ENCODE assay signal across 8 mouse cellular contexts in the genomic region with DNA sequence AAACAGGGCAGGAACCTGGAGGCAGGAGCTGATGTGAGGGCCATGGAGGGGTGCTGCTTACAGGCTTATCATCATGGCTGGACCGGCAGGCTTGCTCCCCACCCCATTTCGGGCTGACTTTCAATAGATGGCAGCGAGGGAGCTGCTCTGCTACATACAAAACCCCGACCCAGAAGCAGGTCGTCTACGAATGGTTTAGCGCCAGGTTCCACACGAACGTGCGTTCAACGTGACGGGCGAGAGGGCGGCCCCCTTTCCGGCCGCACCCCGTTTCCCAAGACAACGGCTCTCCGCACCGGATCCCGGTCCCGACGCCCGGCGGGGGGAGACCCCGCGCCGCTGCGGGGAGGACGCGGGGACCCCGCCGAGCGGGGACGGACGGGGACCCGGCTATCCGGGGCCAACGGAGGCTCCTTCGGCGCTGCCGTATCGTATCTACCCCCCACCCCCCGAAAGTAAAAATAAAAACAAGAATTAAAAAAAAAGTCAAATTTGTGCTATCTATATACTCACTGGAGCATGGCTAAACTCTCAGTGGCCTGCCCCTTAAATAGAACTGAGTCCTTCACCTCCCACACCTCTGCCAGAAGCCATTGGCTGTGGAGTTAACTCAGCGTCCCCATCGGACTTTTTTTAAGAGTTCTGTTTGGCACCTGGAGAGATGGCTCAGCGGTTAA. TPM values are rescaled to one million over a fixed set of nuclear protein-coding genes. Genes with fewer than 3 reads are reported as not detected.
DNase-seq lines count a peak whose midpoint lies in the region; ATAC-seq and TF ChIP-seq lines count a peak whose summit lies in the region.

No protein-coding gene starts in this region.

- in situ Hi-C loops in ES-E14 (cut with MboI; ENCODE audit: low sequenced_read_pairs in 2 of 2, unreplicated experiment in 2 of 2) = no loop called here

- H3K27ac ChIP-seq in heart, embryonic 14.5 days (replicated peaks in 1 of 2; ENCODE audit: control insufficient read depth in 1 of 2, insufficient read depth in 1 of 2, low read depth in 2 of 2, low read length in 2 of 2) = no peak overlapping the region
- H3K27ac ChIP-seq in ES-E14 (ENCODE audit: insufficient read depth, low read depth, low read length, poor library complexity, severe bottlenecking) = no peak overlapping the region
- H3K27ac ChIP-seq in forebrain, embryonic 13.5 days = no peak overlapping the region
- no peak overlapping the region; the same call in 1 of the 2 replicates for H3K27ac ChIP-seq in liver, embryonic 11.5 days (ENCODE audit: low read depth, low read length)
- H3K27ac ChIP-seq in small intestine, adult 2 months (ENCODE audit: insufficient read depth, low read depth, low read length) = no peak overlapping the region

- no peaks in the 10 kb centered on the region for H3K36me3 ChIP-seq in heart, embryonic 14.5 days (ENCODE audit: control insufficient read depth, insufficient read depth, low read length)
- no peaks in the 10 kb centered on the region for H3K36me3 ChIP-seq in ES-E14 (ENCODE audit: control insufficient read depth, insufficient read depth, low read length, poor library complexity, severe bottlenecking)
- H3K36me3 ChIP-seq in forebrain, embryonic 13.5 days (ENCODE audit: poor library complexity, severe bottlenecking) = no peaks in the 10 kb centered on the region
- no peaks in the 10 kb centered on the region for H3K36me3 ChIP-seq in liver, embryonic 11.5 days (ENCODE audit: control insufficient read depth, insufficient read depth, low read length)
- no peaks in the 10 kb centered on the region for H3K36me3 ChIP-seq in small intestine, adult 2 months (ENCODE audit: control insufficient read depth, insufficient read depth, low read length)

- DNase-seq in heart, postnatal 36 days = no peak
- no peak for DNase-seq in ES-E14 (ENCODE audit: low read depth, low spot score)
- peak; percentile 42 for DNase-seq in liver, embryonic 11.5 days (ENCODE audit: low spot score)
- no peak for DNase-seq in right cerebral cortex, postnatal 4 days
- DNase-seq in testis, postnatal 10 days (ENCODE audit: low spot score) = no peak

- H3K4me3 ChIP-seq in heart, embryonic 14.5 days (ENCODE audit: control insufficient read depth in 1 of 2, insufficient read depth in 1 of 2, low read depth in 1 of 2, low read length in 2 of 2) = peak overlapping the region; percentile 53 to 54
- peak overlapping the region; percentile 50 to 58 for H3K4me3 ChIP-seq in ES-E14 (ENCODE audit: insufficient read depth in 1 of 2, low read depth in 1 of 2, low read length in 2 of 2, poor library complexity in 1 of 2, severe bottlenecking in 1 of 2)
- peak overlapping the region; percentile 46 for H3K4me3 ChIP-seq in forebrain, embryonic 13.5 days
- H3K4me3 ChIP-seq in liver, embryonic 11.5 days (ENCODE audit: low read depth, low read length) = peak overlapping the region; percentile 58
- H3K4me3 ChIP-seq in small intestine, adult 2 months (ENCODE audit: low read depth, low read length) = peak overlapping the region; percentile 58

- 3% methylated on average over 47 of the region's 47 CpGs for WGBS in heart, embryonic 14.5 days
- 2% methylated on average over 46 of the region's 47 CpGs for WGBS in forebrain, embryonic 13.5 days
- WGBS in liver, embryonic 11.5 days = 2% methylated on average over 47 of the region's 47 CpGs
- 2% methylated on average over 47 of the region's 47 CpGs for WGBS in small intestine, adult 2 months

- intact Hi-C loops in heart, postnatal 36 days (cut with DNase I) = no loop called here

- H3K9ac ChIP-seq in heart, embryonic 14.5 days (ENCODE audit: low read length) = peak overlapping the region; percentile 71
- peak overlapping the region; percentile 31 for H3K9ac ChIP-seq in ES-E14 (ENCODE audit: insufficient read depth, low read depth, low read length, poor library complexity, severe bottlenecking)
- peak overlapping the region; percentile 63 for H3K9ac ChIP-seq in forebrain, embryonic 13.5 days
- peak overlapping the region; percentile 65 for H3K9ac ChIP-seq in liver, embryonic 11.5 days (ENCODE audit: low read depth, low read length)

- TF ChIP-seq CTCF in small intestine, adult 2 months (IDR thresholded peaks at IDR 0.05; ENCODE audit: extremely low read depth, insufficient read length, insufficient replicate concordance, low read depth, low read length) = no peak

- no peak for TF ChIP-seq POLR2A in small intestine, adult 2 months (IDR thresholded peaks at IDR 0.05; ENCODE audit: low read depth, low read length)

- peak overlapping the region; percentile 90 for H3K4me2 ChIP-seq in heart, embryonic 14.5 days (ENCODE audit: low read length)
- peak overlapping the region; percentile 71 for H3K4me2 ChIP-seq in forebrain, embryonic 13.5 days
- peak overlapping the region; percentile 86 for H3K4me2 ChIP-seq in liver, embryonic 11.5 days

- no peaks in the 10 kb centered on the region for H3K9me3 ChIP-seq in heart, embryonic 14.5 days (ENCODE audit: control insufficient read depth, low read length)
- no peaks in the 10 kb centered on the region for H3K9me3 ChIP-seq in ES-E14 (ENCODE audit: control insufficient read depth, insufficient read depth, low read depth, low read length)
- no peaks in the 10 kb centered on the region for H3K9me3 ChIP-seq in forebrain, embryonic 13.5 days (replicated peaks)
- no peaks in the 10 kb centered on the region for H3K9me3 ChIP-seq in liver, embryonic 11.5 days (ENCODE audit: control insufficient read depth, low read length)

- H3K4me1 ChIP-seq in heart, embryonic 14.5 days (ENCODE audit: control insufficient read depth in 2 of 2, insufficient read depth in 2 of 2, low read length in 2 of 2) = no peaks in the 10 kb centered on the region
- no peaks in the 10 kb centered on the region for H3K4me1 ChIP-seq in ES-E14 (ENCODE audit: control insufficient read depth in 2 of 2, insufficient read depth in 2 of 2, low read length in 2 of 2, poor library complexity in 1 of 2)
- 0 out of 2 replicates have a peak, but pooled peaks cover 5% of the 10 kb centered on the region for H3K4me1 ChIP-seq in forebrain, embryonic 13.5 days
- H3K4me1 ChIP-seq in liver, embryonic 11.5 days (replicated peaks; ENCODE audit: control insufficient read depth, insufficient read depth, low read length) = no peaks in the 10 kb centered on the region; the same call in 1 of the 2 replicates
- H3K4me1 ChIP-seq in small intestine, adult 2 months (ENCODE audit: control insufficient read depth, insufficient read depth, insufficient read length, low read length) = peaks cover 7% of the 10 kb centered on the region

- no peaks in the 10 kb centered on the region; the same call in 1 of the 2 replicates for H3K27me3 ChIP-seq in heart, embryonic 14.5 days (ENCODE audit: control insufficient read depth, insufficient read depth, low read length)
- peaks cover 8% of the 10 kb centered on the region for H3K27me3 ChIP-seq in forebrain, embryonic 13.5 days
- H3K27me3 ChIP-seq in liver, embryonic 11.5 days (replicated peaks; ENCODE audit: control insufficient read depth, insufficient read depth, low read length) = no peaks in the 10 kb centered on the region
- H3K27me3 ChIP-seq in small intestine, adult 2 months (ENCODE audit: control insufficient read depth, insufficient read depth, low read length) = peaks cover 3% of the 10 kb centered on the region; the same call in 1 of the 2 replicates

- peak; percentile 72; the same call in 1 of the 2 replicates for ATAC-seq in heart, embryonic 14.5 days (ENCODE audit: insufficient number of reproducible peaks, insufficient read depth, low FRiP score, low read depth)
- peak; percentile 48; the same call in 1 of the 2 replicates for ATAC-seq in forebrain, embryonic 13.5 days
- ATAC-seq in liver, embryonic 11.5 days (replicated peaks; ENCODE audit: low FRiP score) = peak; percentile 71

TF ChIP-seq in ES-E14, 5 proteins besides CTCF, POLR2A, EP300 and RAD21:
- no peak for TF ChIP-seq MAFK (IDR thresholded peaks at IDR 0.05; ENCODE audit: insufficient read depth, low read depth, low read length)
- TF ChIP-seq CHD2 (IDR thresholded peaks at IDR 0.05; ENCODE audit: low read depth, low read length) = no peak

RNA-seq across cellular contexts. Expression of gene Aldh9a1, which starts 9.5 kb away (rescaled TPM):
- polyA plus RNA-seq in heart, embryonic 14.5 days (2014; fragmentation: Nextera tagmentation; extraction: Ambion mirVana) = 26.5 and 28.1 TPM in 2 replicates
- 10 to 100 TPM; 22.9 to 24.4 TPM for total RNA-seq in heart, postnatal 36 days (2021)
- total RNA-seq in ES-E14 (2012; rRNA removed) = 26.8 and 33.0 TPM in 2 replicates
- polyA plus RNA-seq in forebrain, embryonic 13.5 days (2015; fragmentation: Nextera tagmentation; extraction: Ambion mirVana) = 23.2 and 24.8 TPM in 2 replicates
- 112 and 129 TPM in 2 replicates for polyA plus RNA-seq in liver, embryonic 11.5 days (2014; fragmentation: Nextera tagmentation; extraction: Ambion mirVana)
- 33.8 and 112 TPM in 2 replicates for polyA plus RNA-seq in small intestine, adult 2 months (2012; rRNA removed)

RNA-seq across cellular contexts. Expression of gene Tmco1, which starts 32.1 kb away (rescaled TPM):
- 85.6 and 90.1 TPM in 2 replicates for polyA plus RNA-seq in heart, embryonic 14.5 days (2014; fragmentation: Nextera tagmentation; extraction: Ambion mirVana)
- total RNA-seq in heart, postnatal 36 days (2021) = 10 to 100 TPM; 87.5 to 93.7 TPM
- total RNA-seq in ES-E14 (2012; rRNA removed) = 155 and 156 TPM in 2 replicates
- polyA plus RNA-seq in forebrain, embryonic 13.5 days (2015; fragmentation: Nextera tagmentation; extraction: Ambion mirVana) = 73.7 and 74.1 TPM in 2 replicates
- 104 and 116 TPM in 2 replicates for polyA plus RNA-seq in liver, embryonic 11.5 days (2014; fragmentation: Nextera tagmentation; extraction: Ambion mirVana)
- polyA plus RNA-seq in small intestine, adult 2 months (2012; rRNA removed) = 9.6 and 20.5 TPM in 2 replicates

RNA-seq across cellular contexts. Expression of gene Mgst3, which starts 53.4 kb away (rescaled TPM):
- polyA plus RNA-seq in heart, embryonic 14.5 days (2014; fragmentation: Nextera tagmentation; extraction: Ambion mirVana) = 215 and 219 TPM in 2 replicates
- total RNA-seq in heart, postnatal 36 days (2021) = 100 to 1,000 TPM; 324 to 329 TPM
- 34.4 and 52.5 TPM in 2 replicates for total RNA-seq in ES-E14 (2012; rRNA removed)
- polyA plus RNA-seq in forebrain, embryonic 13.5 days (2015; fragmentation: Nextera tagmentation; extraction: Ambion mirVana) = 59.2 and 59.3 TPM in 2 replicates
- 242 and 253 TPM in 2 replicates for polyA plus RNA-seq in liver, embryonic 11.5 days (2014; fragmentation: Nextera tagmentation; extraction: Ambion mirVana)
- 1,045 and 1,081 TPM in 2 replicates for polyA plus RNA-seq in small intestine, adult 2 months (2012; rRNA removed)

RNA-seq across cellular contexts. Expression of gene Uck2, which starts 55.1 kb away (rescaled TPM):
- polyA plus RNA-seq in heart, embryonic 14.5 days (2014; fragmentation: Nextera tagmentation; extraction: Ambion mirVana) = 39.2 TPM in 2 replicates
- total RNA-seq in heart, postnatal 36 days (2021) = 10 to 100 TPM; 52.8 to 54.2 TPM
- total RNA-seq in ES-E14 (2012; rRNA removed) = 152 and 158 TPM in 2 replicates
- 72.7 and 73.6 TPM in 2 replicates for polyA plus RNA-seq in forebrain, embryonic 13.5 days (2015; fragmentation: Nextera tagmentation; extraction: Ambion mirVana)
- 144 and 156 TPM in 2 replicates for polyA plus RNA-seq in liver, embryonic 11.5 days (2014; fragmentation: Nextera tagmentation; extraction: Ambion mirVana)
- polyA plus RNA-seq in small intestine, adult 2 months (2012; rRNA removed) = 11.3 and 26.5 TPM in 2 replicates
